Mouse (Mus musculus) kidney, postnatal 0 days (tissue): ENCODE measurements around the gene Cracr2b. TPM values are rescaled to one million over a fixed set of nuclear protein-coding genes. Genes with fewer than 3 reads are reported as not detected.

Experiments used
- ATAC-seq: fragments of 200-750 bp; cut with Nextera tagmentation; replicated peaks from 2 replicates; pipeline ENCODE4 v1.8.0; 2017; ENCODE audit warnings: low read depth, moderate number of reproducible peaks, moderate TSS enrichment, moderate library complexity; ENCODE audit not compliant: low FRiP score
- DNase-seq: peaks from one replicate; pipeline ENCODE4 v3.0.0-alpha.2; 2016; ENCODE audit warnings: low spot score
- H3K27ac ChIP-seq: fragments of 300-500 bp; sonication (generic); 2 replicates; pipeline ENCODE4 v1.5.1; 2014; ENCODE audit warnings: mild to moderate bottlenecking
- H3K27me3 ChIP-seq: fragments of 300-500 bp; sonication (generic); 2 replicates; pipeline ENCODE4 v1.6.1; 2014; ENCODE audit warnings: low read length, mixed read lengths; ENCODE audit not compliant: insufficient read depth
- H3K36me3 ChIP-seq: fragments of 300-500 bp; sonication (generic); 2 replicates; pipeline ENCODE4 v1.6.1; 2014; ENCODE audit warnings: low read length, mixed read lengths; ENCODE audit not compliant: insufficient read depth
- H3K4me1 ChIP-seq: fragments of 300-500 bp; sonication (generic); replicated peaks from 2 replicates; pipeline ENCODE4 v1.6.1; 2014; ENCODE audit warnings: antibody characterized with exemption, low read length, mixed read lengths; ENCODE audit not compliant: insufficient read depth
- H3K4me2 ChIP-seq: fragments of 300-500 bp; sonication (generic); 2 replicates; pipeline ENCODE4 v1.6.1; 2014; ENCODE audit warnings: mild to moderate bottlenecking, low read length, moderate library complexity, mixed read lengths
- H3K4me3 ChIP-seq: fragments of 300-500 bp; sonication (generic); replicated peaks from 2 replicates; pipeline ENCODE4 v1.5.1; 2014; ENCODE audit warnings: low read depth, low read length
- H3K9ac ChIP-seq: fragments of 300-500 bp; sonication (generic); 2 replicates; pipeline ENCODE4 v1.6.1; 2014; ENCODE audit warnings: low read depth, low read length
- H3K9me3 ChIP-seq: fragments of 300-500 bp; sonication (generic); replicated peaks from 2 replicates; pipeline ENCODE4 v1.6.1; 2016; ENCODE audit warnings: low read length, inconsistent platforms, mixed read lengths
- CTCF ChIP-seq: IDR thresholded peaks from 2 replicates; pipeline ENCODE4 v1.5.1; 2016; ENCODE audit warnings: antibody characterized with exemption, low read depth, mild to moderate bottlenecking, moderate library complexity
- WGBS: fragments of 180-500 bp; shearing (Covaris S2); extraction: QIAGEN DNeasy Blood & Tissue Kit; methylation state at CpG from one replicate; pipeline ENCODE4 v1.1.7; 2014; 5-methylcytosine and 5-hydroxymethylcytosine counted together
- polyA plus RNA-seq: library from polyadenylated mRNA; unstranded; fragments of >200 nt; fragmentation: Nextera tagmentation; extraction: Ambion mirVana; gene quantifications from 2 replicates; pipeline ENCODE4 v1.2.1, GENCODE M21; 2015

Cracr2b gene
- polyA plus RNA-seq, 1 experiment from 2014 or later, result 16.1 TPM

DNA sequence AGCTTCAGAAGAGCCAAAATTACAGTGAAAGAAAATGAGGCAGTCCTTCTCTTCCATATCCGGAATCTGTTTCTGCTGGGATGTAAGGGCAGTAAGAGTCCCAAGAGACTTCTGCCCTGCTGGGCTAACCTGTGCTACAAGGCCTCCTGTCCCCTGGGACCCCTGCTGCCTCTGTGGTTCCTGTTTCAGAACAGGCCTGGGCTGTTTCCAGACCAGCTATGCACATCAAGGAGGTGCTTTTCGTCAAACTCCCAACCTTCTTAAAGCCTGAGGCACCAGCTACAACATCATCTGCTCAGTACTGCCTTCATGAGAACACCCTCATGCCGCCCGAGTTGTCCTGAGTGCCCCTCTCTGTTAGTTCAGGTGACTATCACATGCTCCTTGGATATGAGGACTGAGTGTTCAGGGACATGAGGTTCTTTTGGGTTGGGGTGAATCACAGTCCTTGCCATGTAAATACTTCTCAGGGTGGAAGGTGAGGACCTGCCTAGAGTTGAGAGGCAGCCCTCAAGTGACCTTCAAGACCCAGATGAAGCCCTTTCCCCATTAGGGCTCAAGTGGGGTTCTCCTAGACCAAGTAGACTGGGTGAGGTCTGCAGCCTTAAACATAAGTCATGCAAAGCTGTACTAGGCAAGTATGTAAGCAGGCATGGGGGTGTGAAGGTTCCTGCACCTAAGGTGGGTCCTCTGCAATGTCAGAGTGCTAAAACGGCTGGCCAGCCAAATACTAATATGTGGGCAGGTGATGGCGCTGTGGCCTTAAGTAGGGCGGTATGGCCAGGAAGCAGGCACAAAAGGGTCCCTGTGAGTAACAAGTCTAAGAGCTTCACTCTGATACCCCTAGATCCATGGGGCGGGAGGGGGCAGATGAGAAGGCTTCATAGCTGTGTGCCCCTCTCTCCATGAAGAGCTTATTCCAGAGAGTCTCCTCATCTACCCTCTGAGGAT lies 42.9 kb upstream of the Cracr2b start:
- Histone ChIP-seq H3K27ac (no peak overlapping the region), H3K9me3 (no peaks in the 10 kb centered on the region), H3K4me1 (peaks cover under 1% of the 10 kb centered on the region), H3K9ac (no peak overlapping the region), H3K4me3 (no peak overlapping the region), H3K36me3 (no peaks in the 10 kb centered on the region), H3K4me2 (no peak overlapping the region), H3K27me3 (no peaks in the 10 kb centered on the region)
- WGBS, result 74% methylated on average over 8 of the region's 8 CpGs
- DNase-seq (no peak), ATAC-seq (no peak)
- peak; percentile 31; the same call in 1 of the 2 replicates for TF ChIP-seq CTCF

DNA sequence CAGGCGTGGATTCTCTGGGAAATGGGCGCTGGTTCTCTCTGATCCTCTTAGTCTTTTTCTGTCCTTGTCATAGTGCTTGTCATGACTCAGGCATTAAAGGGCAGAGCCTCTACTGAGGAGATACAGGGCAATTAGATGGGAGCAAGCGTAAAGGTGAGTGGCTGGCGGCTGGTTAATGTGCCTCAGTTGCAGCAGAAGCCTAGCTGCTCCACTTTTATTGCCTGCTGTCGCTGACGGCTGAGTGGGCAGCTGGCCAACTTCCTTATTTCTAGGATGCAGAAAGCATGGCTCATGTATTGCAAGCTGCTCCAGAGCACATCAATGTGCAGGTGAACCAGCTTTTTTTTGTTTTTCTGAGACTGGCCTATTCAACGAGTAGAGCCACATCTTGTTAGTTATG lies 41.9 kb upstream of the Cracr2b start:
- no peak overlapping the region for H3K27ac ChIP-seq

DNA sequence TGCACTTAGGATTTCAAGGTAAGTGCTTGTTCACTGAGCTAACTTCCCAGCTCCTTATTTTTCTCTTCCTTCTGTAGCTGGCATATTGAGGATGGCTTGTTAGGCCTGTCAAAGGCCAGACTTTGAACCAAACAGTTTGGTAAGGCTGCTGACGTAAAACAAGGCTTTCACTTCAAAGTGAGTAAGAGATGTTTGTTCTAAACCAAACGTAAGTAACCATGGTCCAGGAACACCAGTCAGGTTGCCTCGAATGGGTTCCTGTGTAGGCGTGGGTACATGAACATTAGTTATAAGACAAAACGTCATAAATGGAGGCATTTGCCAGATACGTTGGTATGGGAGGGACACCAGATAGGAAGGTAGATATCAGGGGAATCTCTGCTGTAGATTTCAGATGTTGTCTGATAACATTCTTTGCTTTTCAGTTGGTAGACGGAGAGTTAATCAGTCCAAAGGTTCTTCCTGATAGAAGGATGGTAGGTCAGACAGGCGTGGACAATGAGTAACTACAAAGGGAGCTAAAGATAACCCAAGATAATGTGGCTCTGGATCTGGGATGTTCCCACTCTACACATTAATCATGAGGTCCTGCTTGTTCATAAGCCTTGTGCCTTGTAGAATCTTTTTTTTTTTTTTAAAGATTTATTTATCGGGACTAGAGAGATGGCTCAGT lies 40.7 kb upstream of the Cracr2b start:
- Histone ChIP-seq H3K27me3 (no peaks in the 10 kb centered on the region), H3K4me1 (no peaks in the 10 kb centered on the region; the same call in 1 of the 2 replicates), H3K9me3 (no peaks in the 10 kb centered on the region), H3K36me3 (no peaks in the 10 kb centered on the region), H3K27ac (no peak overlapping the region), H3K9ac (no peak overlapping the region), H3K4me3 (no peak overlapping the region), H3K4me2 (no peak overlapping the region)
- TF ChIP-seq CTCF, result no peak
- 78% methylated on average over 9 of the region's 9 CpGs for WGBS
- ATAC-seq, result no peak
- DNase-seq, result no peak

More for the DNA sequence above, 41.9 kb upstream of the Cracr2b start:
- Histone ChIP-seq H3K9me3 (no peaks in the 10 kb centered on the region), H3K27me3 (no peaks in the 10 kb centered on the region), H3K9ac (no peak overlapping the region), H3K4me3 (no peak overlapping the region), H3K36me3 (no peaks in the 10 kb centered on the region), H3K4me1 (no peaks in the 10 kb centered on the region; the same call in 1 of the 2 replicates), H3K4me2 (no peak overlapping the region)
- no peak for TF ChIP-seq CTCF
- WGBS, result 46% methylated on average over 7 of the region's 7 CpGs
- no peak for ATAC-seq
- peak; percentile 22 for DNase-seq

DNA sequence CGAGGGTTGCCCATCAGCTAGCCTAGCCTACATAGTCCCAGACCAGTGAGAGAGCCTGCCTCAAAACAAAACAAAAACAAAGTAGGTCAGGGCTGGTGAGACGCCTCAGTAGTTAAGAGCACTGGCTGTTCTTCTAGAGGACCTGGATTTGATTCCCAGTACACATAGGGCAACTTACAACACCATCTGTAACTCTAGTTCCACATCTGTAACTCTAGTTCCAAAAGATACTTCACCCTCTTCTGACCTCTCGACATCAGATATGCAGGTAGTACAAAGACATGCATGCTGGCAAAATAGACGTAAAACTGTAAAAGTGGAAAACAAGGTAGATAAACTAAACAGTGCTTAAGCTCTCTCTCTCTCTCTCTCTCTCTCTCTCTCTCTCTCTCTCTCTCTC lies 37.1 kb upstream of the Cracr2b start:
- Histone ChIP-seq H3K4me1 (no peaks in the 10 kb centered on the region), H3K9ac (no peak overlapping the region), H3K9me3 (no peaks in the 10 kb centered on the region), H3K27ac (no peak overlapping the region), H3K27me3 (no peaks in the 10 kb centered on the region), H3K4me2 (no peak overlapping the region), H3K4me3 (no peak overlapping the region), H3K36me3 (no peaks in the 10 kb centered on the region)
- TF ChIP-seq CTCF, result no peak
- 56% methylated on average over 4 of the region's 4 CpGs for WGBS
- DNase-seq, result no peak
- no peak for ATAC-seq

DNA sequence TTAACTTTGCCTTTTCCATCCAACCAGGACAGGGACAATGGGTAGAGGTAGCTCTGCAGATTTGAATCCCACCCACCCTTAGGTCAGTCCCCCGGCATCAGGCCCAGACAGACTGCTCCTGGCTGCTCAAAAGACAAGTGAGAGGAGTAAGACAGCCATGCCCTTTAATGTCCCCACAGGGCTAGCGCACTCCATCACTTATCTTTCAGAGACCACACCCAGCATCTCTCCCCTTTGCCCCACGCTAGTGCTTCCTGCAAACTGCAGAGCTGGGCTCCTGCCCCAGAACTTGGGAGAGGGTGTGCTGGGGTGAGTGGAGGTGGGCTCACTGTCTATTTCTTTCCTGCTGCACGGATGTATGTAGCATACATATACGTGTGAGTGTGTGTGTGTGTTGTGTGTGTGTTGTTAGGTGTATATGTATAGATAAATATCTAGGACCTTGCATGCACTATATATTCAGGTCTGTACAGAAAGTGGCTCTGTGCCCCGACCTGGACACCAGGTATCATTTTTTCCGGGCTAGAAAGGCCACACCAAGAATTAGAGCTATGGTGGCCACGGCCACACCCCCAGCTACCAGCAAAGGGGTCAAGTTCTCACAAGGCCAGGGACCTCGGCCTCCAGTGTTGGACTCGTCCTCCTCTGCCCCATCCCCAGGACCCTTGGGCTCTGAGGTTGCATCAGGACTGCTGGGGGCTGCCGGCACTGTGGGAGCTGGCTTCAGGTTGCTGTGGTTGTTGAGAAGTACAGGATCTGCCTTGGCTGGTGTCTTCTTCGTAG lies 33.8 kb upstream of the Cracr2b start:
- no peak overlapping the region for H3K4me2 ChIP-seq
- WGBS, result 83% methylated on average over 12 of the region's 12 CpGs
- H3K36me3 ChIP-seq, result peaks cover 16% of the 10 kb centered on the region; the same call in 1 of the 2 replicates
- no peaks in the 10 kb centered on the region for H3K9me3 ChIP-seq
- DNase-seq, result no peak
- no peaks in the 10 kb centered on the region for H3K27me3 ChIP-seq
- no peak for ATAC-seq
- no peak for TF ChIP-seq CTCF
- no peak overlapping the region for H3K27ac ChIP-seq
- H3K4me3 ChIP-seq, result no peak overlapping the region
- no peaks in the 10 kb centered on the region for H3K4me1 ChIP-seq
- no peak overlapping the region for H3K9ac ChIP-seq

DNA sequence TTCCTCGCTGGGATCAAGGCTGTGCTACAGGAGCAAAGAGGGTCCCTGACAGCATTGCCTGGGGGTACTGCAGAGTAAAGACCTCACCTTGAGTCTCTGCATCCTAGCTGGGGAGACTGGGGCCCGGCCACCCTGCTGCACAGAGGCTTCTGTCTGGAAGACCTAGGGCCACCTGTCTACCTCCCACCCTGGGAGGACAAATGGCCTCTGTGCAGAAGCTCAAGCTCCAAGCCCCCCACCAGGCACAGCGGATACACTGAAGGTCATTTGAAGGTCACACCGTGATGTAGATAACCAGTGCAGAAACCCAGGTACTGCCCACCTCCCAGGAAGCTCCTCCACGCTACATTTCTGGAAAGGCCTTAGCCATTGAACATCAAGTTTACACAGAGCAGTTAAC lies 32.2 kb upstream of the Cracr2b start:
- no peaks in the 10 kb centered on the region for H3K9me3 ChIP-seq
- H3K27ac ChIP-seq, result no peak overlapping the region
- WGBS, result 52% methylated on average over 5 of the region's 5 CpGs
- TF ChIP-seq CTCF, result no peak
- no peaks in the 10 kb centered on the region for H3K4me1 ChIP-seq
- H3K4me3 ChIP-seq, result no peak overlapping the region
- no peak for ATAC-seq
- H3K27me3 ChIP-seq, result no peaks in the 10 kb centered on the region
- no peak overlapping the region for H3K9ac ChIP-seq
- 0 out of 2 replicates have a peak overlapping the region, but pooled peaks have one; percentile 23 for H3K4me2 ChIP-seq
- no peak for DNase-seq
- peaks cover 23% of the 10 kb centered on the region; the same call in 1 of the 2 replicates for H3K36me3 ChIP-seq
